Mouse (Mus musculus): ENCODE data around the gene Macrod2.

DNA sequence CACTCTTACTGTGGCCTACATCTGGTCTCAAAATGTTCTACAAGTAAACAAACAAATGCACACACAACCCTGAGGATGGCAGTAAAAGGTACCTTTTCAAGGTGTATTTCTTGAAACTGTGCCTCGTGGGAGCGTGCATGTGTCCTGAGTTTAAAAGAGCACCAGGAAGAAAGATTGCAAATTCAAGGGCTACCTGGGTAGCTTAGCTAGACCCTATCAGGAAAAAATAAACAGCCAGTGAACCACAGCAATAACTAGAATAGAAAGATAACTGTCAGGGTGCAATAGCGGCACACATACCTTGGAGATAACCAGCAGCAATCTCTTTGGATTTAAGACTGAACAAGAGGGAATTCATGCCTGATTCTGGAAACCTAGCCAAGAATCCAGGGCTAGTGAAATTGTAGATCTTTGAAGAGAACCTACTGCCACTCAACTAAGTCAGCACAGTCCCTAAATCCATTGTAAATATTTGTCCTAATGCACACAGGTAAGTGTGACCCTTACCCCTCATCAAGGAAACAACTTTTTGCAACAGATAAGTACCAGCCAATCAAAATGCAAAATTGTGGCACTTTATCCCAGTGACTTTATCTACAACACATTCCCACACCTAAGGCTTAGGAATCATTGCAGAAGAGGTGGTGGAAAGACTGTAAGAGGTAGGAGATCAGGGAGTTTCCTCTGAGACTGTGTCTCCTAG, 590.7 kb downstream of the Macrod2 start:
- TF ChIP-seq CTCF (IDR thresholded peaks at IDR 0.05; ENCODE audit: low read depth): no peak
- no peak for TF ChIP-seq EP300 (optimal IDR thresholded peaks at IDR 0.05)

Measured in stomach, postnatal 0 days (tissue).